Mouse (Mus musculus) mouse trophoblast stem cell (cell line): ENCODE results near the gene Slc35e4.
"Not testable (repeated sequence)": the region's sequence is repeated elsewhere in the genome, so short reads cannot be mapped to it uniquely, and the experiment has no call there.

Experiments used
- in situ Hi-C, 2 experiments: fragments of 300-500 bp; cut with MseI, MboI; formaldehyde crosslinking; loops; 2 replicates in 1 of 2; 3 replicates in 1 of 2; pipeline ENCODE4 v1.15.1; 2025

The Slc35e4 gene

DNA sequence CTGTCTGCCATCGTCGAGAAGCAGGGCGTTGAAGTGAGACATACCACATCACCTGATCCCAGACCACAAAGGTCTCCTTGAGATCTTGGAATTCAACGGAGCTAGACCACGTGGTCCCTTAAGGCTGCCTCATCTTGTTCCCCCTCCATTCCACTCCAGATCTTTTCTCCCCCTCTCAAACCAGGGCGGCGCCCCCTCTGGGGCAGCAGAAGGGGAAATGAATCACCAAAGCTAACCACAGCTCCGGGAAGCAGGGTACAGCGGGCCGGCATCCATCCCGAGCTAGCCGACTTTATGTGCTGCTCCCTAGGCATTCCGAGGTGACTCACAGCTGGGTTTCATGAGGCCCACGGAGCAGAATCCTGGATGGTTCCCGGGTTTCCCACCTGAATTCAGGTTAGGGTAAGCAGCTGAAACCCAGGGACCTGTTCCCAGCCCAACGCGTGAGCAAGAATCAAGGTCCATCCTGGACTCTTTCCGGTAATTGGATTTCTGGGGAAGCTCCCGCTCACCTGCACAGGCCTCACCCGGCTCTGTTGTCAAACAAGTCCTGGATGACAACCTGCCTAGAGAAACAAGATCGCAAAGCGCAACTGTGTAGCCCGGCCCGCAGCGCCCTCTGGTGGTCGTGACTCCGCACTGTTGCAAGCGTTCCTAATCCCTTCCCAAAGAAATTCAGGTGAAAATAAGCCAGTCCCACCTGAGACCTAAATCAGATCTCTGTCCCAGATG is at the start of gene Slc35e4:
TSS of gene Slc35e4 (minus strand) at position 556 of the 732 bp plus-strand sequence.
- in situ Hi-C loops: no loop called here

DNA sequence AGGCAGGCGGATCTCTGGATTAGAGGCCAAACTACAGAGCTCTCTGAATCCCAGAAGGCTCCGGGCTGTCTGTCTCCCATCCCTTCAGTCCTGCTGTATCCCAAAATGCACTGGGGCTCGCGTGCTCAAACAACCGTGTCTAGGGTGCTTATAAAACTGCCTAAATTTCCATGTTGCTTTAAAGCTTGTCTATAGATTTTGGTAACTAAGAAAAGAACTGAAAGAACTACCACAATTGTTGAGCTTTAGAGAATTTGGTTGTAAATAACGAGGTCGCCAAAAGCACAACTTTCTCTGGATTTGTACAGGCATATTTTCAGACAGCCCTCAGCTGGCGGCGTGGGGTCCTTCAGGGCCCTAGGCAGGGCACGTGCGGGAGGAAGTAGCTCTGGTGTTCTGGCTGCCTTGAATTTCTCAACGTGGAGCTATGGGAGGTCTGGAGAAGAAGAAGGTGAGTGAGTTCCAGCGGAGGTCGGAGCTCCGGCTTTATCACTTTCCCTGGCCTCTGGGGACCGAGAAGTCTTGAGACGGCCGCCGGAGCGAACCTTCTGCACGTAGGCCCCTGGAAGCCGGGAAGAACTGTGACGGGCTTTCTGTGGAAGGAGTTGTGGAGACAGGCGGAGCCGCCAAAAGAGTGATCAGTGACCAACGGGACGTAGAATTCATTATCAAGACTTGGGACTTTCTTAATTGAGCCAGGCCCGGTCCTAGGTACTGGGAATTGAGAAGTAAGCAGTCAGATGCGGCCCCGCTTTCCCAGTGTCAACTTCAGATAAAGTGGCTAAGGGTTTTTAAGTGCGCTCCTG is 49.3 kb upstream of the Slc35e4 start, which contains the start of gene Pes1:
TSS of gene Pes1 (plus strand) at position 366 of the 806 bp plus-strand sequence.
- in situ Hi-C loops: no loop called here

DNA sequence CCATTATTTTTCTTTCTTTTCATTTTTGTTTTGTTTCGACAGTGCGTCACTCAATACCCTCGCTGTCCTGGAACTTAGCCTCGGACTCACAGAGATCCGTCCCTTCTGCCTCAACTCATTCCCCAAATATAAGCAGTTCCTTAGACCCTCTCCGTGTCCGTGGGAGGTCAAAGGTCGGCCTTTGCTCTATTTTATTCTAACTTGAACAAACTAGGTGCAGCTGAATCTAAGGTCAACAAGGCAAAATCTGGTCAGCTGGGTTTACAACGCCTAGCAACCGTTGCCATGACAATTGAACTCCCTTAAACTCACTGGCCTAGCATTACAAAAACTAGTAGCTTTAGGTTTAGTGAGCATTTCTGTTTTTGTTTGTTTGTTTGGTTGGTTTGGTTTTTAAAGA is 48.7 kb upstream of the Slc35e4 start:
- in situ Hi-C loops: no loop called here

DNA sequence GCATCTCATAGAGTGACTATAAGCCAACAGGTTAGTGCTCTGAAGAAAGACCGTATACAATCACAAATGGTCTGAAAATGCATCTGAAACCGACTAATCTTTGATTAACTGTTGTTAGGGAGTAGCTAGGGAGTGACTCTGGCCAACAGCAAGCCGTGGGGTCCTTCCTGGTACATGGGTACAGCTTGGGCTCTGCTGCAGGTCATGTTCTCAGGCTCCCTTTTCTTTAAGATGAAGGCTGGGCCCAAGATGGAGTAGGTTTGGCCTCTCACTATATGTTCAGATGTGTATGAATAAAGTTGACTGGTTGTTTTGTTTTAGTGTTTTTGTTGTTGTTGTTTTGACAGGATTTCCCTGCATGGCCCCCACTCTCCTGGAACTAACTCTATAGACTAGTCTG is 47.3 kb upstream of the Slc35e4 start:
- in situ Hi-C loops: no loop called here

DNA sequence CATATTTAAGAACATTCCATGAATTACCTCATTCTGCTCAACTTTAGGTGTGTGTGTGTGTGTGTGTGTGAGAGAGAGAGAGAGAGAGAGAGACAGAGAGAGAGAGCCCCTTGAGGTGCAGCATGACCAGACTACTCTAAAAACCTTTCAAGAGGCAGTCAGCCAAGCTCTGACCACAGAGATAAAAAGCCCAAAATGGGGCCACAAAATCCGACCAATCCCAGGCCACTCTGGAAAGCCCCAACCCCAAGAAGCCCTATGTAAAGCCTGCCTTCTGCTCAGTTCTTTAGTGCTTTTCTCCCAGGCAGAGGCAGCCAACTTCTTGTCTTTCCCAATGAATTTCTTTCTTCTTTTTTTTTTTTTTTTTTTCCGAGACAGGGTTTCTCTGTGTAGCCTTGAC is 46.4 kb upstream of the Slc35e4 start:
- in situ Hi-C loops: no loop called here

DNA sequence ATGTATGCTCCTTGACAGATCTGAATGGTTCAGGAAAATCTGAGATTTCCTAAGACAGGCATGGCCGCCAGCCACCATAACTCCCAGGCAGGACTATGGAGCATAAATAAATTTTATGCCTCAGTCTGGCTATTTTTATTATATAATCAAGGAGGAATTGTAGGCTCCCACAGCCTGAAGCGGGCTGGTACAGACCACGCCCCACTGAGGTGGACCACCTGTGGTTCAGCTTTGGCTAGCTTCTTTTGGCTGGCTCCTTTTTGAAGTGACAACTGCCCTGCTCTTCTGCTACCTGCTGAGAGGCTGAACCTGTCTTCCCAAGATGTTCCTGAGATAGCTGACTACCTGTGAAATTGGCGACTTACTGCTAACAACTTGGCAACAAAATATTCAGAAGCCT is 40.9 kb upstream of the Slc35e4 start:
- in situ Hi-C loops: not testable (repeated sequence)

DNA sequence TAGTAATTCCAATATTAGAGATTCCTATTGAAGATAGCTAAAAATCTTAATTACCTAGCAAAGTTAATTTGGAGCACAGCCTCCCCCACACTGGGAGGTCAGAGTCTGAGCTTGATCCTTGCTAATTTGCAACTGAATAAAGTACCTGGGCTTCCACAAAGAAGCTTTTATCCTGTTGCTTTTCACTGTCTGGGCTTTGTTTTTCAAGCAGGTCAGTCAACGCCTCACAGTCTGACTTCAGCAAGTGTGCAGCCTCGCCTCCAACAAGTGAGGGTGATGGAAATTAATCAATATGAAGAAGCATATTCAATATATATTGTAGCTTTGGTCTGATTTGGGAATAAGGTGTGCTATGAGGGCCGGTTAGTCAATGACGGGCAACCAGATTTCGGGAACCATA is 40.4 kb upstream of the Slc35e4 start:
- in situ Hi-C loops: not testable (repeated sequence)

DNA sequence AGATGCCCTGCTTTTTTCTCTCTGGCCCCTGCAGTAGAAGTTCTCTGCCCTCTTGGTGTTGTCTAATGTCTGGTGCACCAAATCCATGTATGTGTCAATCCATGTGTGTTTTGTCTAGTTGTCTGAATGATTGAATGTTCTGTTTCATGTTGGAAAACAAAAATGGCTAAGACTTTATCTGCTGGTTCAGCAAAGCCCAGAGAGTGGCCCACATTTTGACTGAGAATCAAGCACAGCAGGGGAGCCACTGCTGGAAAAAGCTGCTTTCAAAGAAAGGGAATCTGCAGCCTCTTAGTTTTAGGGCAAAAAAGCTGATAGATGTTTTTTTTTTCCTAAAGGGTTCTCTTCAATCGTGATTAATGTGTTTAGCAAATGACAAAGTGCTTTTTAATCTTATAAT is 31.9 kb upstream of the Slc35e4 start:
- in situ Hi-C loops: no loop called here

DNA sequence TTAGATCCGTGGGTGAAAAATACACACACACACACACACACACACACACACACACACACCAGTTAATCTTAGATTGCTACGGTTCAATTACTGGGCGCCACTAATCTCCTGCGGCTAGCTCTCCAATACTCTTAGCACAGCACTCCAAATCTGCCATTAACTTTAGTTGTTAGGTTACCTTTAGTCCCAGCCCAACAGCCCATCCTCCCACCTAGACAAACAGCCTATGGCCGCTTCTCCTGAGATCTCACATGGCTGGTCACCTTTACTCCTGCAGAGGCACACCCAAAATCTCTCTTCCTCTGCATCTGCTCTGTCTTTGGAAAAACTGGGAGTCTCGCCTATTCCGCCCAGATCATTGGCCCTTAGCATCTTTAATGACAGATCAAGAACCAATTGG is 26.9 kb upstream of the Slc35e4 start:
- in situ Hi-C loops: no loop called here

DNA sequence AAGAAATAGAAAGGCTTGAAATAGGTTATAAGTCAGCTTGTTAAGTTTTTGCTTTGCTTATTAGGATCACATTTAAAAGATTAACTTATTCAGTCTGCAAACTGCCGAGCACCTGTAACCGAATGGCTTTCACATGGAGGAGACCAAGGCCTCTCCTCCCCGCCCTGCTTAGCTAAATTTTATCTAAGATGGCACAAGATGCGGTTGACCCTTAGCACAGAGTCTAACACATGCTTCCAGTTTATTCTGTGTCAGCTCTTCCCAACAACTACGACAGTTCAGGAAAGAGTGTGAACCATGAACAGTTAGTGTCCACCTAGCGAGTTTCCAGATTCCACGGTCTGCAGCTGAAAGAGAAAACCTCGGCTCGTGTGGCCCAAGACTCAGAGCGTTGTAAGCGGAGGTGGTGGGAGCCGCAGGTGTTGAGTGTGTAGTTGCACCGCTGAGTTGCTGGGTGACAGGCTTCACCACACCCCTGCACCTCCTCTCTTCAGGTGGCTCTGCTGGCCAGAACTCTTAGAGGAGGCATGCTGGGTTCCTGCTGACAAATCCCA is 22.9 kb upstream of the Slc35e4 start:
- in situ Hi-C loops: no loop called here

DNA sequence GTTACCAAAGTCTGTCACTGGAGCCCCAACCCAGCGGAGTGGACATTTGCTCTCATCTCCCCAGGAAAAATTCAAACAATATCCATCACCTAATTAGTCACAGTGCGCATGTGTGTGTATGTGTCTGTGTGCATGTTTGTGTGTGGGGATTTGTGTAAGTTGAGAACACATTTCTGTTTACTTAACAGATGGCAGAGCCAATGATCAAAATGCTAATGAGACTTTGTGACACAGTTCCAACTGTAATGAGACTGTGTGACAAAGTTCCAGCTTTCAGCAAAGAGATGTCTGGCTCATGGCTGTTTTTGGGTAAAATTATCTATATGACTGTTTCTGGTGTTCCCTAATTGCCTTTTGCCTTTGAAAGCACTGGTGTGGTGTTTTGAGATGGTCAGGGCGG is 21.9 kb upstream of the Slc35e4 start:
- in situ Hi-C loops: no loop called here

DNA sequence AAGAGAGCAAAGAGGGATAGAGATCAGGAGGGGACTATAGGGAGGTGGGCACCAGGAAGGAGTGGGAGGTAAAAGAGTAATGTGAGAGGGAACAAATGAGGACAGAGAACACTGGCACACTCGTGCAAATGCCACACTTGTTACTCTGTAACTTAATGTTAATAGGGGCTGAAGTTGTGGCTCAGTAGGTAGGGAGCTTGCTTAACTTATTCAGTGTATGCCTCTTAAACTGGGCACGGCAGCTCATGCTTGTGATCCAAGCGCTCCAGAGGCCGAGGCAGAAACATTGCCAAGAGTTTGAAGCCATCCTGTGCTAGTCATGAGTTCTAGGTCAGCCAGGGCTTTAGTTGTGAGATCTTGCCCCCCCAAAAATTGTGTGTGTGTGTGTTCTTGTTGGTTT is 20.7 kb upstream of the Slc35e4 start:
- in situ Hi-C loops: no loop called here

DNA sequence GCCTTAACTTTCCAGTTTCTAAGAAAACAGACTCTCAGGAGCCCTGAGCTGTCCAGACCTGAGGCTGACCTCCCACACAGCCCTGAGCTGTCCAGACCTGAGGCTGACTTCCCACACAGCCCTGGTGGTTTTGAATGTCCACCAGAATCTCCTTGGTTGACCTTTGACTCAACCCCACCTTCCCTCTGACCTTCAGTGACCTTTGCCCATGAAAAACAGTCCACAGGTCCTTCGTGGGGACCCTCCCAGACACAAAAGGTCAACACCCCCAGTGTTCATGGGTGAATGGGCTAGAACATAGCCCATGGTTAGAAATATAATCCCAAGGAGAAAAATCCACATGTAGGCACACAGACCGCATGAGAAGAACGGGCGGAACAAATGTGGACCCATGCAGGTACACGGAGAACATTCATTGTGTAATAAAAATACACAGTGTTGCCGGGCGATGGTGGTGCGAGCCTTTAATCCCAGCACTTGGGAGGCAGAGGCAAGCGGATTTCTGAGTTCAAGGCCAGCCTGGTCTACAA is 19.4 kb upstream of the Slc35e4 start:
- in situ Hi-C loops: no loop called here

DNA sequence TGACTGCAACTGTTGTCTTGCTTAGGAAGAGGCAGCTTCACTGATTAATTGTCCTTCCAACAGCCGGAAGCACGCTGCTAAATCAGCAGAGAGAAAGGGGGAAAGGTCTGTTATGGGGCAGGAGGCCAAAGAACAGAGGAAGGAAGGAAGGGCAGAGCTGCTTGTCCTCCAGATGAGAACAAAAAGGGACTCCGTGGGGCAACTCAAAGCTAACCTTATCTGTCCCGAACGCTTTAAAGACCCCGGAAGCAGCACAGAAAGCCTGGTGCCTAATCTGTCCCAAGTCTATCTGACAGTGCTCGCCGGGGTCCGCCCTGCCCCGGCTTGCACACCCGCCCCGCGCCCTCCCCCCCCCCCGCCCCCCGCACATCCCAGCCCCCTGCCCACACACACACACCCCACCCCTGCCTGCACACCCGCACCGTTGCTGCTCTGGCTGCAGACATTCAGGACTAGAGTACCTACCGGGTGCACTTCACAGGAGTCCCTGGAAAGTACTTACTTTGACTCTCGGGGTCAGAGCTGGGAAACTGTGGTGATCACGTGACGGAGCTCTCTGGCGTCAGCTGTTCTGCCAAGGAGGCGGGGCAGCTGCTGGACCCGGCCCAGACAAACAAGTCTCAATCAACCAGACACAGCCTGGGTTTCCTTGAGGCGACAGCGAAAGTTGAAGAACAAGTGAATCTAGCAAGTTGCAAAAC is 17.2 kb upstream of the Slc35e4 start, which contains the start of gene Tcn2:
TSS of gene Tcn2 (minus strand) at position 649 of the 701 bp plus-strand sequence.
- in situ Hi-C loops: no loop called here

DNA sequence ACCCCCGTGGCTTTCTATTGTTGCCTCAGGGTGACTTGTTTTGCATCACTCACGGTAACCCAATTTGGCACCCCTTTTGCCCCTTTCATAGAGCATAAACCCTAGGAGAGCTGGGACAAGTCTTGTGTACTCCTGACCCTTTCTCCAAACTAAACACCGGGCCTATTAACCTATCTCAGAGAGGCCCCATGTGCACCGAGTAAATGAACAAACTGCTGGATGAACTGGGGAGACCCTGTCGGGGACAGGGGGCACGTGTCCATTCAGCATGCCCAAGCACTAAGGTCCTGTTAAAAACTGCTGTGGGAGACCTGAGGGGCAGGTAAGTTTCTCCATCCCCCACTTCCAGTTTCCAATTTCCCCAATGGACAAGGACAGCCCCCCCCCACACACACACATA is 16.5 kb upstream of the Slc35e4 start:
- in situ Hi-C loops: no loop called here

DNA sequence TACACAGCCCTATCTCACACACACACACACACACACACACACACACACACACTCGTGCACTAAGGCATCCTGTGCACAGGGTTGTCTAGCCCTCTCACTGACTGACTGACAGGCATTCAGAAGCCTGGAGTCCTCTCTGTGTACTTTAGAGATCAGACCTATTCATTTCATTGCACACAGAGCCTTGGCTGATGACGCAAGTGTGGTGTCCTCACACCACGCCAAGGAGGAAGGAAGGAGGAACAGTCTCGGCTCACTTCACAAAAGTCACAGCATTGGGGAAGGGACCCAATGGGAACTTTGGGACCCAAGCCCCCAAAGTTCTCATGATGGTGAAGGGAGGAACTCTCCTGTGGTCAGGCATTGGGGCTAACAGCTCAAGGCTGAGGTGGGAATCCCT is 15.6 kb upstream of the Slc35e4 start:
- in situ Hi-C loops: no loop called here

DNA sequence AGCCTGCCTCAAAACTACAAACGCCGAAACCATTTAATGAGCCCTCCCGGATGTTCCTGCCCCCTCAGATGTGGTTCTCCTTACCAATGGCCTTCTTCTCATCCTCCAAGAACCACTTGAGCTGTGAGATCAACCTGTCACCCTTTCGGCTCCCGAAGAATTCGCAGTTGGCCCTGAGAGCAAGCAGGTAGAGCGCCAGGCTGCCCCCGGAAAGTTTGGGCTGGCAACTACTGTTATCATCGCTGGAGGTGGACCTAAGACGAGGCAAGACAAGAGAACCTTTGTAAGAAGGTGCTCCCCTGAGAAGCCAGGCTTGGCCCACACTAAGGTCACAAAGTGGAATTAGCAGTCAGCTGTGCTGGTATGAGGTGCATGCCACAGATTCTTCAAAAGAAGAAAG is 11.5 kb upstream of the Slc35e4 start:
- in situ Hi-C loops: no loop called here

DNA sequence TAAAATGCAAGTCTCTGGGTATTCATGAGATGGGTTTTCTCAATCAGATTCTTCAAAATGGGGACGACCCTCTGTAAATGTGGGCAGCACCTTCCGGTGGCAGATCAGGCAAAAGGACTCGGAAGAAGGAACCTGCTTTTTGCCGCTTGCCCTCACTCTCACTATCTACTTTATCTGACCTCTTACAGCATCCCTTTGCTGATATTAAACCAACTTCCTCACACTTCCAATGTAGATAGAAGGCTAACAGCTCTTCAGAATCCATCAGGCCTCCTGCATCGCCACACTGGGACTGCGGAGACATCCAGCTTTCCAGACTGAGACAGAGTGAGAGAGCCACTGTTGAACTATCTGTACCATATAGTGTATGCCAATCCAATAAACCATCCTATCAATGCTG is 8.3 kb upstream of the Slc35e4 start:
- in situ Hi-C loops: no loop called here

DNA sequence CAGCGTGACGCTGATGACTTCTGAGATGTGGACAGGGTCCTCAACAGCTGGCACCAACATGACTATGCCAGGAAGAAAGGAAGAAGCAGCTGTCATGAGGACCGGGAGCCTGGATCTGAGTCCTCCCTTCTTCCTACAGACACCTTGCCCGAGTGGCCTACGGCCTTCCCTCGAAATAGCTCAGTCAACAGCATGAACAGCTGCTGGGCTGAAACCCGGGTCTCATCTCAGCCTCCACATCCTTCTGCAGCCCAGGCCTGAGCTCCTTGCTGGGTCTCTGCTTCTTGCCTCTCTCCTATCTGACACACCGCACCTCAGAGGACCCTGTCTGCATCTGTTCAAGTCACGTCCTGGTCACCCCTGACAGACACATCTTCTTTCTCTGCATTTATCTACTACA is 7.7 kb upstream of the Slc35e4 start:
- in situ Hi-C loops: no loop called here

DNA sequence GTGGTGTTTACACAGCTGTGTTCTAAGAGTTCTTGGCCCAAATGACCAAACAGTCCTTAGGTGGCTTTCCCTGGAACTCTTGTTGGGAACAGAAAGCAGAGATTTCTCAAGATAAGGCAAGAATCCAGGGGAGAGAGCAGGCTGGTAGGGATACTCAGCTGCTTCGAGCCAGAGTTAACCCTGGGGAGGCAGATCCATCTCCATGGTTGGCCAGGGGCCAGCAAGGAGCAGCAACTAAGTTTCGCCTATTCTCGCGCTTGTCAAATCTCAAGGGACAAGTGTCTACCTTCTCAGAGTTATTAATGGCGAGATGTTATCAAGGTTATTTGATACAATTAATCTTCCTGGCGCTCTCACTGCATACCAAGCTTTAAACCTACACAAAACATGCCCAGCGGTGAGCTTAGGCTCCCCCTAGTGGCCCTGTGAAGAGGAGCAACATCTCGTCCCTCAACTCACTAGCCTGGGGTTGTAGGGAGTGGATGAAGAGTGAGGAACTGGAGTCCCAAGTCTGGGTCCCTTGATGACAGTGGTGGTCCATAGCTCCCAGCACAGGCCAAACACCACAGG is 6.9 kb upstream of the Slc35e4 start:
- in situ Hi-C loops: no loop called here

DNA sequence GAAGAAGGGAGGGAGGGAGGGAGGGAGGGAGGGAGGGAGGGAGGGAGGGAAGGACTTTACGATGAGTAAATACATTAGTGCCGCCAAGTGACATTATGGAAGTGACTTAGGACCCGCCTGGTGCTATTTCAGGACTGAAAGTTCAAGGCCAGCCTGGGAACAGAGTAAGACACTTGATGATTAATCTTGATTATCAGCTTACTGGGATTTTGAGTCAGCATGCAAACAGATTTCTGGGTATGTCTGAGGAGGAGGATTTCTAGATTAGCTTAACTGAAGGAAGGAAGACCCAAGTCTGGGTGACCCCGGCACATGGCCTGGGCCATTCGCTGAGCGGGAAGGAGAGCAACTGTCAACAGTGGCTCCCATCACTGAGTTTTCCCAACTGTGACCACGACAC is 6.0 kb upstream of the Slc35e4 start:
- in situ Hi-C loops: no loop called here

DNA sequence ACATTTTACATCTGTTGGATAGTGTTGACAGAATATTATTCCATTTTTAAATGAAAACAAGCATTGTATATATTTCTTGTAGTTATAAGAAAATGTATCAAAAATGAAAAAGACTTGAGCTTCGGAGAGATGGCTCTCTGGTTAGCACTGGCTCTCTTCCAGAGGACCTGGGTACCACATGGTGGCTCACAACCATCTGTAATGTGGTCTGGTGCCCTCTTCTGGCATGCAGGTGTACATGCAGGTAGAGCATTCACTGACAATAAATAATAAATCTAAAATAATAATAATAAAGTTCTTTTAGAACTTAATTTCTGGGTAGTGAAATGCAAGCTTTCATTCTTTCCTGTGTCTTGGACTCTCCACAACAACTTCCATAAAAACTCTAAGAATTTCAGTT is 4.3 kb upstream of the Slc35e4 start:
- in situ Hi-C loops: no loop called here
